Mouse (Mus musculus) heart, embryonic 13.5 days (tissue): ENCODE results near the gene Tns3. TPM values are rescaled to one million over a fixed set of nuclear protein-coding genes. Genes with fewer than 3 reads are reported as not detected.
"Not testable (repeated sequence)": the region's sequence is repeated elsewhere in the genome, so short reads cannot be mapped to it uniquely, and the experiment has no call there.

Source experiments
- ATAC-seq: fragments of 200-750 bp; cut with Nextera tagmentation; 2 replicates; pipeline ENCODE4 v1.8.0; 2017; ENCODE audit warnings: moderate TSS enrichment; ENCODE audit not compliant: insufficient number of reproducible peaks, low FRiP score, low TSS enrichment; ENCODE audit errors: extremely low read depth
- H3K27ac ChIP-seq: fragments of 300-500 bp; sonication (generic); replicated peaks from 2 replicates; pipeline ENCODE4 v1.5.1; 2015; ENCODE audit warnings: moderate library complexity, mild to moderate bottlenecking, inconsistent platforms
- H3K27me3 ChIP-seq: fragments of 300-500 bp; sonication (generic); replicated peaks from 2 replicates; pipeline ENCODE4 v1.6.1; 2015; ENCODE audit warnings: mild to moderate bottlenecking, inconsistent platforms
- H3K36me3 ChIP-seq: fragments of 300-500 bp; sonication (generic); 2 replicates; pipeline ENCODE4 v1.6.1; 2015; ENCODE audit warnings: mild to moderate bottlenecking, inconsistent platforms
- H3K4me1 ChIP-seq: fragments of 300-500 bp; sonication (generic); 2 replicates; pipeline ENCODE4 v1.6.1; 2015; ENCODE audit warnings: inconsistent platforms
- H3K4me2 ChIP-seq: fragments of 300-500 bp; sonication (generic); 2 replicates; pipeline ENCODE4 v1.6.1; 2015; ENCODE audit warnings: inconsistent platforms, mild to moderate bottlenecking, moderate library complexity
- H3K4me3 ChIP-seq: fragments of 300-500 bp; sonication (generic); 2 replicates; pipeline ENCODE4 v1.5.1; 2015; ENCODE audit warnings: moderate library complexity, mild to moderate bottlenecking, inconsistent platforms
- H3K9ac ChIP-seq: fragments of 300-500 bp; sonication (generic); 2 replicates; pipeline ENCODE4 v1.6.1; 2015; ENCODE audit warnings: inconsistent platforms, mild to moderate bottlenecking, moderate library complexity
- H3K9me3 ChIP-seq: fragments of 300-500 bp; sonication (generic); 2 replicates; pipeline ENCODE4 v1.6.1; 2016; ENCODE audit warnings: inconsistent platforms
- WGBS: fragments of 180-500 bp; shearing (Covaris S2); methylation state at CpG from one replicate; pipeline ENCODE4 v1.1.7; 2015; ENCODE audit warnings: mixed read lengths; 5-methylcytosine and 5-hydroxymethylcytosine counted together
- polyA plus RNA-seq: library from polyadenylated mRNA; unstranded; fragments of >200 nt; fragmentation: Nextera tagmentation; extraction: Ambion mirVana; gene quantifications from 2 replicates; pipeline ENCODE4 v1.2.1, GENCODE M21; 2015

Tns3 gene
- polyA plus RNA-seq, 1 experiment from 2014 or later: 15.2 TPM

DNA sequence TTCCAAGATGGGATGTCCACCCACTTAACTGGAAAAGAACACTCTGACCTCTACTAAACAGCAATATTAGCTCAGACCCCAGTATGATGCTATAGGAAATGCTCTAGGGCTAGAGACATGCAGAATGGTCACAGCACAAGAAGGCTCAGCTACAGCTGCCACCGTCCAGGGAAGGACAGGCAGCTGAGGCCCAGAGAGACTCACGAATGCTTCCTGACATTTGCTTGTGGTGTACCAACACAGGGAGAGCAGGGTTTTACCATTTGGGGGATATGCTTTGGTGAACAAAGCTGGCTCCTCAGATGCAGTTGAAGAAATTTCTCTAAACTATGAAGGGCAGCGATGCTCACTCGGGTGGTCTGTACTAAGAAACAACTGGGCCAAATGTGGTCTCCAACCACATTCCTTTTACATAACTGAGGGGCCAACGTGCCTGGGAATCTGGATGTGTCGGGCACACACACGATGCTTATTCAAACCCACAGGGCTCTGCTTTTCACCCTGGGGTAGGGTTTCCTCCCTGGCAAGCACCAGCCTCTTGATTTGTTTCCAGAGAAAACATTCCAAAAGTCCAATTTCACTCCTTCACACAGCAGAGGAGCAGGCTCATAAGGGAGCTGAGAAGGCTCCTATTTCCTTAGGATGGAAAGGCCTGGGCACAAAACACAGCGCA, 124.6 kb downstream of the Tns3 start:
- no peak overlapping the region for H3K4me2 ChIP-seq
- peaks cover 54% of the 10 kb centered on the region for H3K4me1 ChIP-seq
- no peaks in the 10 kb centered on the region for H3K27me3 ChIP-seq
- no peaks in the 10 kb centered on the region for H3K9me3 ChIP-seq
- H3K4me3 ChIP-seq: no peak overlapping the region
- H3K36me3 ChIP-seq: peaks cover 14% of the 10 kb centered on the region; the same call in 1 of the 2 replicates
- peak overlapping the region; percentile 34 for H3K27ac ChIP-seq
- no peak for ATAC-seq
- 53% methylated on average over 8 of the region's 8 CpGs for WGBS
- H3K9ac ChIP-seq: peak overlapping the region; percentile 14; the same call in 1 of the 2 replicates

DNA sequence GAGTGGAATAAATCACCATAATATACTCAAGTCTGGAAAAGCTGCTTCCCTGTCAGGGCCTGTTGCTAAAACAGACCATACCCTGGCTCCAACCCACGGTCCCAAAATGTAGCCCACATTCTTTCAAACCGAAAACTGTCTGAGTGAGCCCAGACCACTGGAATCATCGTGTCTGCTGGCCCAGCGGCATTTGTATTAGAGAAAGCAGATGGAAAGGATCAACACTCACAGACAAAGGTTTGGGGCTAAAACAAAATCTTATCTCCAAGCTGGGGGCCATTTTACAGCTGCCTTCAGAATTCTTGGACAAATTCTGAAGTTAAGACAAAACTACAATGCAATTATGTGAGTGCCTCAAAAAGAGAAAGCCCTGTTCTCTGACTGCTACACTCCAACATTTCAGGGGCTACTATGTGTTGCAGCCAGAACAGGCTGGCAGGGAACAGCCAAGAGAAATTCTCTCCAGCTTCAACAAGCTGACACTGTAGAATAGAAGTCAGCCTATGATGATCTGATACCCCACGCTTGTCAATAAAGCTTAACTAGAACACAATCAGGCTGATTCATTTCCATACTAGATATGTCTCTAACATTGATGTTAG, 127.2 kb downstream of the Tns3 start:
- H3K4me2 ChIP-seq: no peak overlapping the region
- ATAC-seq: no peak
- peaks cover 19% of the 10 kb centered on the region for H3K36me3 ChIP-seq
- peaks cover 49% of the 10 kb centered on the region for H3K4me1 ChIP-seq
- WGBS: 52% methylated on average over 5 of the region's 5 CpGs
- H3K4me3 ChIP-seq: no peak overlapping the region
- peak overlapping the region; percentile 72 for H3K27ac ChIP-seq
- no peaks in the 10 kb centered on the region for H3K9me3 ChIP-seq
- H3K9ac ChIP-seq: no peak overlapping the region
- H3K27me3 ChIP-seq: no peaks in the 10 kb centered on the region

DNA sequence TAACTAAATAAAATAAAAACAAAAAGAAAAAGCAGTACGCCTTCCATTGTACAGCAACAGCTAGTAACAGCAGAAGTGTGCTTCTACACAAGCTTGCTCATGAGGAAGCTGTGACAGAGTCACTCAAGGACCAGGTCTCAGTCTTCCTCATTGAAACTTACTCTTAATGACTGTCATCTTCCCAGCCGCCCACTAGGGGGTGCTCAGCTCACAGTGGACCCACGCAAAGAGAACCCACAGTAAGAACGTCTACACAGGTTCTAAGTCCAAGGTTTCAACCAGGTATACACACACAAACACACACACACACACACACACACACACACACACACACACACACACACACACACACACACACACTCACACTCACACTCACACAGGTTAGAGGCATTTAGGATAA, 129.4 kb downstream of the Tns3 start:
- Histone ChIP-seq H3K27ac (no peak overlapping the region), H3K4me3 (no peak overlapping the region), H3K27me3 (no peaks in the 10 kb centered on the region), H3K36me3 (peaks cover 35% of the 10 kb centered on the region), H3K4me2 (no peak overlapping the region), H3K4me1 (peaks cover 28% of the 10 kb centered on the region), H3K9ac (no peak overlapping the region), H3K9me3 (no peaks in the 10 kb centered on the region)
- ATAC-seq: no peak
- whole genome bisulfite sequencing: 20% methylated on average over 4 of the region's 4 CpGs

DNA sequence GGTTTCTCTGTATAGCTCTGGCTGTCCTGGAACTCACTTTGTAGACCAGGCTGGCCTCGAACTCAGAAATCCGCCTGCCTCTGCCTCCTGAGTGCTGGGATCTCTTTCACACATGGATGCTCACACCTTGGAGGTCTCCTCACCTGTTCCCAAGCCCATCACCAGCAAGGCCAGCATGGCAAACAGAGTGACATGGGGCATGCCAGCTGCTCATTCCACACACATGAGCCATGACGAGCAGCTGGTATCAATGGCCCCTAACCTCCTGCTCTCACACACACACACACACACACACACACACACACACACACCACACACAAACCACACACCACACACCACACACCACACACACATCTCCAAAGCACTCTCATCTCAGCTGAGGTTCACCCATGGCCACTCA, 131.6 kb downstream of the Tns3 start:
- H3K4me2 ChIP-seq, ATAC-seq, H3K9ac ChIP-seq, H3K27me3 ChIP-seq, H3K9me3 ChIP-seq, H3K27ac ChIP-seq, H3K4me3 ChIP-seq: not testable (repeated sequence)
- H3K4me1 ChIP-seq: peaks cover 13% of the 10 kb centered on the region
- peaks cover 44% of the 10 kb centered on the region for H3K36me3 ChIP-seq
- 94% methylated on average over 3 of the region's 3 CpGs for WGBS

DNA sequence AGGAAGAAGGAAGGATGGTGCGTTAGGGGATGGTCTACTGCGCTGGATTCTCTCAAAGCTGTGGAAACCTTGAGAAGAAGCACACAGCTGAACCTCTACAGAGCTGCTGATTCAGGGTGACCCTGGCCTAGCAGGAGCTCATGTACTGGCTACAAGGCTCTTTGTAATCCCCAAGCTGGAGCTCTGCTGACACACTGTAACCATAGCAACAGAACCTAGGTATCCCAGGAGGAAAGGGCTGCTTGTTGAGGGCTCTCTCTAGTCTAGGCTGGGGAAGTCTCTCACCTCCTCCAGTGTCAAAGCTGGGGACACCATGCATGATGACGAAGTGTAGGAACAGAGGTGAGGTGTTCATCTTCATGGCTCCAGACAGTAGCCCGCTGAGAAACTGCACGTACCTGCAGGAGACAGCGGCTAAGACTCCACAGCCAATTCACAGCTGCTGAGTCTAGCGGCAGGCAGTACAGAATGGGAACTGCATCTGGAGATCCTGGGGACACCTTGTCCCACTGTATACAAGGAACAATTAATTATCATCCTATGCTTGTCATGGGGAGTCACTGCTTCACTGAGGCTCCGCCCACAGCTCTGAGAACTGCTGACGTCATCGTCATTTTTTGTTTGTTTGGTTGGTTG, 132.1 kb downstream of the Tns3 start:
- 88% methylated on average over 10 of the region's 10 CpGs for WGBS
- no peaks in the 10 kb centered on the region for H3K9me3 ChIP-seq
- ATAC-seq: no peak
- H3K27ac ChIP-seq: no peak overlapping the region
- peaks cover 9% of the 10 kb centered on the region for H3K4me1 ChIP-seq
- no peak overlapping the region for H3K9ac ChIP-seq
- H3K4me3 ChIP-seq: no peak overlapping the region
- H3K27me3 ChIP-seq: no peaks in the 10 kb centered on the region
- no peak overlapping the region for H3K4me2 ChIP-seq
- H3K36me3 ChIP-seq: peaks cover 44% of the 10 kb centered on the region

DNA sequence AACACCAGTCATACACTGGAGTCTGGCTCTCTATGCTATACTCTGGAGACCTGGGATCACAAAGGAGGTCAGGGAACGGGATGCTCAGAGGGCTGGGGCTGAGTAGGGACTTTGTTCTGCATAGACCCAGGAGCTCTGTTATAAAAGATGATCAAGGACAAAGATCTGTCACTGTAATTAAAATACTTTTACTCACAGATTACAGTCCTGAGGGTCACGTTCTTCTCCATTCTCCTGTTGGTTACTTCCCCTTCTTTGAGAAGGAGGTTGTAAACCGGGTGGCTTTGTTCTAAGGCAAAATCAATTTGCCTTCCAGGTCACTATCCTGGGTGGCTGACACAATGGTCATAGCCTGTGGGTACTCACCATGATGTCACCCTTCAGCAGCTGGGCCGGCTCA, 133.8 kb downstream of the Tns3 start:
- Histone ChIP-seq H3K4me1 (peaks cover 17% of the 10 kb centered on the region), H3K27ac (no peak overlapping the region), H3K4me2 (no peak overlapping the region), H3K9ac (no peak overlapping the region), H3K4me3 (no peak overlapping the region), H3K27me3 (no peaks in the 10 kb centered on the region), H3K36me3 (peaks cover 38% of the 10 kb centered on the region), H3K9me3 (no peaks in the 10 kb centered on the region)
- 82% methylated on average over 4 of the region's 4 CpGs for WGBS
- ATAC-seq: no peak

DNA sequence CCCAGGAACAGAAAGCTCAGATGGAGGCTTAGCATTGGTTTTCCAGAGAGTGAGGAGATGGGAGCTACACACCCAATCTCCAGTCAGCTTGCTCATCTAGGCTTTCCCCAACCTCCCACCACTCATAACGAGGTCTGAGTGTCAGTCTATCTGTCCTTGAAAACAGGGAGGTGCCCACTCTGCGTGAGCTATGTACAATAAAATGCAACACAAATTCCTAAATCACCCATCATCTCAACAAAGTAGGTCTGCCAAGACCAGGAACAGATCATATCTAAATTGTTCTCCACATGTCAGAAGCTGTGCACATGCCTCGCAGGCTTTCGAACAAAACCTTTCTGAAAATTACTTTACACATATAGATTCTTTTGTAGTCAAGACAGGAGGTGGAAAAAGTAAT, 134.3 kb downstream of the Tns3 start:
- Histone ChIP-seq H3K4me1 (peaks cover 21% of the 10 kb centered on the region), H3K4me2 (no peak overlapping the region), H3K4me3 (no peak overlapping the region), H3K9ac (no peak overlapping the region), H3K27me3 (no peaks in the 10 kb centered on the region), H3K9me3 (no peaks in the 10 kb centered on the region), H3K27ac (no peak overlapping the region), H3K36me3 (peaks cover 37% of the 10 kb centered on the region)
- WGBS: 76% methylated on average over 4 of the region's 4 CpGs
- ATAC-seq: no peak

DNA sequence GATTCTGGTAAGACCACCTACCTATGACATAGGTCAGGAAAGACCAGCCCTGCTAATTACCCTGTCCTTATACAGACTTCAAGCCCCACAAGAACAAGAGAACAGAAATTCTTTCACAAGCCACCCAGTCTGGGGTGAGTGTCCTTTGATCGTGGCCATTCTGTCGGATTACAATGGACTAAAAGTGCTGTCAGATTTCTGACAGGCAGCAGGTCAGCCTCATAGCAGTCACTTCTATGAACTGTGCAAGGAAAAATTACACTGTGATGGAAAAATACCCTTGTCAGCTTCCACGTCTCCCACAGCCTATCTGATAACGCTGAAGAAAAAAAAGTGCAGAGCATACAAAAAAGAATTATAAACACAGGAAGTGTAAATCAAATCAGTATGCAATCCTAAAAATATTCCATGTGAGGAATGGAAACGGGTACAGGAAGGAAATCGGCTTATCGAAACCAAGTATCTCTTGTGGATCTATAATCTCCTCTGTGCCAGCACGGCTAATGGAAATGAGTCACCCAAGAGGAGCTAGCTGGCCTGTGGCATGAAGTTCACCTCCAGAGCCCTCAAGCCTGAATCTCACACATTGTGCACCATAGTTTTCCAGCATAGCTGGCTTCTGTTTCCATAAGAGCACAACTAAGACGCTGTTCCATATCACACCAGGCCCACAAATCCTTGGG, 138.7 kb downstream of the Tns3 start:
- Histone ChIP-seq H3K4me2 (no peak overlapping the region), H3K9ac (0 out of 2 replicates have a peak overlapping the region, but pooled peaks have one; percentile 3), H3K4me1 (peaks cover 58% of the 10 kb centered on the region), H3K4me3 (no peak overlapping the region), H3K36me3 (peaks cover 19% of the 10 kb centered on the region), H3K9me3 (no peaks in the 10 kb centered on the region), H3K27ac (peak overlapping the region; percentile 71), H3K27me3 (no peaks in the 10 kb centered on the region)
- WGBS: 42% methylated on average over 9 of the region's 9 CpGs
- ATAC-seq: no peak

DNA sequence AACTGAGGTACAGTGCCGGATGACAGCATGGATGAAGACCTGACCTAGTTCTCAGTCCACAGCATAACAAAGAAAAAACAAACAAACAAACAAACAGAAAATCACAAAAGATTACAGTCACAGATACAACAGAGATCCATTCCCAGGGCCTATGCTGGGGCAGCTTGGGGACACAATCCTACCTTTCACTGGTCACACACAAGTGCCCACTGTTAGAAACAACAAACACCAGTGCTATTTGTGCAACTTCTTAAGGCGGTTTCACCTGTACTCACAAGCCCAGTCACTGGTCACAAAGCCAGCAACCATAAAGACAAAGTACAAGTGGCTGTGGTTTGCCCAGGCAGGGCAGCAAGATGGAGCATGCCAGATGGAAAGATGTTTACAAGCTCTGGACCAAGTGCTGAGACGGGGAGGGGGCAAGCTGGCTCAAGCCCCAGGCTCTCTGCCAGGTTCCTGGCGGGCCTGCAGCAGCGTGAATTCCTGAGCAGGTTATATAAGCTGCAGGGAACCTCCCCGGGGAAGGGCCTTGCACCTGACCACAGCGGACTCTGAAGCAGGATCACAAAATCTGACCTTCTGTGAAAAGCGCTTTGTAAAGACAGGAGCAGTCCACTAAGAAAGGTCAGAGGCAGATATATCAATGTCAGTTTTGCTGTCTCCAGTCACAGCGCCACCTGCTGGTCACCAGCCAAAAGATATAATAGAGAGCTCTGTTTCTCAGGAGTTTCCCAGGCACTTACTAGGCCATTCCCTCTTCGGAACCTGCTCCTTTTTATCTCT, 140.8 kb downstream of the Tns3 start:
- peak overlapping the region; percentile 61; the same call in 1 of the 2 replicates for H3K9ac ChIP-seq
- H3K27ac ChIP-seq: peak overlapping the region; percentile 67
- peaks cover 19% of the 10 kb centered on the region for H3K36me3 ChIP-seq
- WGBS: 27% methylated on average over 10 of the region's 10 CpGs
- H3K4me1 ChIP-seq: peaks cover 65% of the 10 kb centered on the region
- H3K9me3 ChIP-seq: no peaks in the 10 kb centered on the region
- H3K4me3 ChIP-seq: no peak overlapping the region
- peak overlapping the region; percentile 40 for H3K4me2 ChIP-seq
- no peak for ATAC-seq
- H3K27me3 ChIP-seq: no peaks in the 10 kb centered on the region

DNA sequence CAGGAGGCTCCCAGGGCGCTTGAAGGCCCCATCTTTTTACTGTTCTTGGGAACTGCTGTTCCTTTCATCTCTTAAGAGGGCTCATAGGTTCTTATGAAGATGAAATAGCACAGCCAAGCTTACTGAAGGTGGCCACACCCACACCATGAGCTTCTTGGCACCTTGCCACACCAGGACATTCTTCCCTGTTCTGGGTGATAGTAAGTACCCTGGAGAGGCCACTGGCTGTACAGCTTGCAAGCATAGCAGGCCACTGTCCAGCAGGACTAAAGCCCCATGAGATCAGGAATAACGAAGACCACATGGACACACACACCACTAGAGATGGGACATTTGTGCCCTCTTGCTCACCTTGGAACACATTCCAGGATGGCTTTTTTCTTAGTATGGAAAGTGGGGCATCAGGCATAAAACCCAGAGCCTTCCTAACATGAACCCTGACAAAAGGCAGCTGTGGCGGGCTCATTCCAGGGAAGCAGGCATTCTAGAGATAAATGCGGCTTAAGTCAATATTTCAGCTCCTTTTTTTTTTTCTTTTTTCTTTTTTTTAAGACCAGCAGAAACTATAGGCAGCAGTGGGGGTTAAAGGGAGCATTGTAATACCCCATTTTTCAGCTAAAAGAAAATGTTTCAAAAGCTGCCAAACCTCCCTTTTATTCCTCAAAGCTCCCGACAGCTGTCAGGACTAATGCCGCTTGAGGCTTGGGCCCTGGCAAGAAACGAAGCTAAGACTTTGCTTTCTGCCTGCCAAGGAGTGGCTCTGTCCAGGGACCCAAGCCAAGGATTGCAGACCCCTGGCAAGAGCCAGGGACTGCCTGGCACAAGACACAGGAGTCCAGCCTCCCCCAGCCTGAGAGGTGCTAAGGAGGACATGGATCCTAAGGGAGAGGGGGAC, 150.7 kb downstream of the Tns3 start:
- H3K4me3 ChIP-seq: no peak overlapping the region
- peaks cover 30% of the 10 kb centered on the region for H3K36me3 ChIP-seq
- peak; percentile 57; the same call in 1 of the 2 replicates for ATAC-seq
- H3K9me3 ChIP-seq: no peaks in the 10 kb centered on the region
- peaks cover 28% of the 10 kb centered on the region for H3K4me1 ChIP-seq
- H3K9ac ChIP-seq: 0 out of 2 replicates have a peak overlapping the region, but pooled peaks have one; percentile 26
- 48% methylated on average over 7 of the region's 7 CpGs for WGBS
- H3K27me3 ChIP-seq: no peaks in the 10 kb centered on the region
- peak overlapping the region; percentile 83 for H3K27ac ChIP-seq
- 0 out of 2 replicates have a peak overlapping the region, but pooled peaks have one; percentile 0 for H3K4me2 ChIP-seq
